Mouse (Mus musculus) erythroid progenitor cell, adult 5-6 weeks (primary cell): ENCODE measurements around the gene Fam163b. TPM values are rescaled to one million over a fixed set of nuclear protein-coding genes. Genes with fewer than 3 reads are reported as not detected.

Experiments used
- ATAC-seq: replicated peaks from 2 replicates; pipeline ENCODE4 v1.8.0; 2016; ENCODE audit warnings: moderate number of reproducible peaks, mild to moderate bottlenecking, moderate TSS enrichment, inconsistent platforms; ENCODE audit not compliant: poor library complexity, low FRiP score, severe bottlenecking
- total RNA-seq, 2 experiments: library from RNA; stranded (forward) in 1 of 2; stranded (reverse) in 1 of 2; fragments of 150-400 nt in 1 of 2; fragments of 186-747, 209-891 nt in 1 of 2; gene quantifications; 2 replicates each; pipeline versions ENCODE4 v1.2.3 to v1.2.4; 2015 to 2017; ENCODE audit warnings: low replicate concordance in 2 of 2

The Fam163b gene
- total RNA-seq (2015; ENCODE audit: low replicate concordance) (not detected in 2 replicates), total RNA-seq (2017; ENCODE audit: low replicate concordance) (not detected in 2 replicates)

DNA sequence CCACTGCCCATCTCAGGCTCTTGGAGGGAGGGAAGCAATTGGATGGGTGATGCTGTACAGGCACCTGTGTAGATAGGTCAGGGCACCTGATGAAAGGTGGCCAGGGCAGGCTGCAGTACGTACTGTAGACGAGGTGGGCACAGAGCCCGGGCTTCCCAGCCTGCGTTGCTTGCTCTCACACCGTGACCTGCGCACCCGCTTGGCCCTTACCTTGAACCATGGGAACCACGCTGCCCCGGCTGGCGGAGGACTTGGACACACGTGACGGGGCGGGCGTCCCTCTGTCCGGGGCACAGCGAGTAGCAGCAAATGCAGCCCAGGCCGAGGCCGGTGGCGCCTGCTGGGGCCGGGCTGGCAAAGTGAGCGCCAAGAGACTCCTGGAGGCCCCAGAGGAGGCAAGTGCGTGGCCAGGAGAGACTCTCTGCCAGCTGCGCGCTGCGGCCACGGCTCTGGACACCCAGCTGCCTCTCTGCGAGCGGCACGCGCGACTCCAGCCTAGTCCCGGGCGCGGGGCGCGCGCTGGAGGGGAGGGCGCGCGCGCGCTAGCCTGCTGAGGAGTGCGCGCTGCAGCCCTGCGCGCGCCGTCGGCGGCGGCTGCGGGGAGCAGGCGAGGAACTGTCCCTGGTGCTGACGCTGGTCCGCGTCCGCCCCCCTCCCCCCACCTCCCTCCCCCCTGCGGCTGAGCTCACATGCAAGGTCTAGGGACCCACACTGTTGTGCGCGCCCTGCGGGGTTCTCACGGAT lies at the start of gene Fam163b:
Fam163b (minus strand) TSS at position 542 of the 744 bp plus-strand sequence.
- no peak for ATAC-seq

DNA sequence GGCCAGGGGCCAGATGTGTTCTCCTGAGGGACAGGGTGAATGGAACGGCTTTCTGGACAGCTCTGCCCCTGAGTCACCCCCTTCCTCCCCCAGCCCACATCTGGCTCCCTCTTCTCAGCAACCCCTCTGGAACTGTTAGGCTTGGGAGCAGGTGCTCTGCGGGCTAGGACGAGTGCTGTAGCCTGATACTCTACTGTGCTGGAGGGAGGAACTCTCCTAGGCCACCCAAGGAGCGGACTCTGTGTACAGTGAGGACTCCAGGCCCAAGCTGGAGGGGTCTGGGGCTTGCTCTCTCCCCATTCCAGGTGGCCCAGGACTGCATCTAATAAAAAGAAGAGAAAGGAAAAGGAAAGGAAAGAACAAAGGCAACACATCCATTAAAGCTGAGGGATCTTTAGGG lies 47.7 kb upstream of the Fam163b start:
- ATAC-seq = no peak

DNA sequence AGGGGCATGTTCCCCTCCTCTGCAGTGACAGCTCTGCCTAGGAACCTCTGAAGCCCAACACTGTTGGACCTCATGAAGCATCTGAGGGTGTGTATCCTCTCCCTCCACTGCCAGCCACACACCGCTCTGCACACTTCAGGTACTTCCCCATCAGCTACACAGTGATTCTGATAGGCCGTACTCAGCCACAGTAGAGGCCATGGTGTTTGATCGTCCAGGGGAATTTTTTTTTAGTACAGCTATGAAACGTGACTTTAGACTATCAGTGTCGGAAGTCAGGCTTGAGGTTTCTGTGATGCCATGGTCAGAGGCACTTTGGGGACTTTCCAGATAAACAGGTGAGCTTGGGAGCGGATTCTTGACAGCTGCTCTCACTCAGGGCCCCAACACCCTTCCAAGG lies 45.2 kb upstream of the Fam163b start:
- ATAC-seq = no peak

DNA sequence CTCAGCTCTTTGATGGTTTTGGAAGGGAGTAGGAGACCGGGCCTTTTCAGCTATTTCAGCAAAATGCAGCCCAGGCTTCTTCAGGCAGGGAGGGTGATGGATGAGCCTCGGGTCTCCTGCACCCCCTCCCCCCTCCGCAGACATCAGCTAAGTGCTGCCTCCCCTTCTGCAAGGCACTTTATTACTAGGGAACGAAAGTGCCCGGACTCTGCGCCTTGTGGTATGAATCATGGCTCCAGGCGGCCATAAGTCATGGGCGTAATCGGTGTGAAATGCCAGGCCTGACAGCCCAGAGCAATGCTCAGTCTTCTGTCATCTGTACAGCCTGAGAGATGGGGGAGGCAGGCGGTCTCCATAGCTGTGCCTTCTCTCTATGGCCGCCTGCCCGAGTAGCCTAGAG lies 41.4 kb upstream of the Fam163b start:
- ATAC-seq = no peak

DNA sequence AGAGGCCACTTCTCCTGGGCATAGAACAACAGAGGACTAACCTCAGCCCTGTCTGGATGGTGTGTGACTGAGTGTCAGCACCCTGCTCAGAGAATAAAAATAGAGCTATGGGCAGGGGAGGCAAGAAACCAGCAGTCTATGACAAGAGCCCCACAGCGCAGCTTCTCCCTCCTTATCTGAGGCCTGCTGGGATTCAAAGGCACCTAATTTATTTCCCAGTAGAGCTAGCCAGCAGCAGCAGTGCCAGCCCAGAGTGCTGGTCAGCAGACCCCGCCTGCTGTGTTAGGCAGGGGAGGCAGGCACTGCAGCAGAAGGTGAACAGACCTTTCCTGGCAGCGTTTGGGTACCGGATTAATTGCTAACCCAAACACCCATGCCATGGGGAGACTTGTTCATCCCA lies 39.6 kb upstream of the Fam163b start:
- no peak for ATAC-seq

DNA sequence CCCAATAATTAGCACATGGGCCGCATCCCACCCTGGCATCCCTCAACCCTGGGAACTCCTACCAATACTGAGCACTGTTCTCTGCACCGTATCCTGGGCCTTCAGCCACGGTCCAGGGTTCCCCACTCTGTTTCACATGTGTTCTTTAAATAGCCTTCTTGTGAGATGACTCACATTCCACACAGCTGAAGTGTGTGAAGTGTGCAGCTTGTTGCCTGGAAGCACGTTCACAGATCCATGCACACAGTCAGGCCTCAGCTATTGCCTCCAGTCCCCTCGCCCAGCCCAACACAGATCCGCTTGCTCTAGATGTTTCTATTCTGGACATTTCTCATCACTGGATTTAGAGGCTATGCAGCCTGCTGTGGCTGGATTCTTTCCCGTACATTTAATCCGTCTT lies 36.8 kb upstream of the Fam163b start:
- no peak for ATAC-seq

DNA sequence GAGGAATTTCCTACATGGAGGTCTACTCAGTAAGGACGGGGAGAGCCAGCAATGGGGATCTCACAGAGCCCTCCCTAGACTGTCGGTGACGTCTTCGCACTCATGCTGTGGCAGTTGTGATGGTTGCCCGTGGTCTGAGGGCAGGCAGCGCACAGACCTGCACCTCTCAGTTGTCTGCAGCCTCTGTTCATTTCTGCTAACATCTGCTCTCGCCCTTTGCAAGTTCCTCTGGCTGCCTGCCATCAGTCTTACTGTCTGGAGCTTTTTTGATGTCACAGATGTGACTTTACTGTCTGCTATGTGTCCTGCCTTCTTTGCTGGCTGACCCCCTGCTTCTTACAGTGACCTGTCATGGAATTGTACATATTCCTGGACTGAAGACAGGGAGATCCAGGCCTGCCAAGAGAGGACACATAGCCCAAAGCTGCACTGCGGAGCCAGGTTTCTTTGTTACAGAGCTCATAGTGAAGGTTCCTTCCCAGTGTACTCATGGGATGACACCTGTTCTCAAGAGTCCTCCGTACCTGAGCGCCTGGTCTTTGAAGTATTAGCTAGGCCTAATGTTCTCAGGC lies 33.5 kb upstream of the Fam163b start:
- ATAC-seq = no peak

DNA sequence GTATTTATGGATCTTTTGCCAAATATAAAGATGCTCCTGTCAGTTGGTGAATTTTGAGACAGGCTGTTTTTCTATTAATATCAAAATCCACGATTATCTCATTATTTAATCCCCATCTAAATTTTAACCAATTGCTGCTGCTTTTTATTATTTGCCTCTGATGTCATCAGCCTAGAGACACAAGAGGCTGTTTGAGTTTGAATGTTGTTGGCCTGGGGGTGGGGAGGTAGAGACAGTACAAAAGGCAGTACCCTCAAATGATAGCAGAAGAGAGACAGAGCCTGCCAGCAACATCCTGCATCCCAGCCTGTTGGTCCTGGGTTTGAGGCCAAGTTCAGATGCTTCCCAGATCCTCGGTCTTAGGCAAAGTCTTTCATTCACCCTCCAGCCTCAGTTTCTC lies 32.0 kb upstream of the Fam163b start:
- no peak for ATAC-seq

DNA sequence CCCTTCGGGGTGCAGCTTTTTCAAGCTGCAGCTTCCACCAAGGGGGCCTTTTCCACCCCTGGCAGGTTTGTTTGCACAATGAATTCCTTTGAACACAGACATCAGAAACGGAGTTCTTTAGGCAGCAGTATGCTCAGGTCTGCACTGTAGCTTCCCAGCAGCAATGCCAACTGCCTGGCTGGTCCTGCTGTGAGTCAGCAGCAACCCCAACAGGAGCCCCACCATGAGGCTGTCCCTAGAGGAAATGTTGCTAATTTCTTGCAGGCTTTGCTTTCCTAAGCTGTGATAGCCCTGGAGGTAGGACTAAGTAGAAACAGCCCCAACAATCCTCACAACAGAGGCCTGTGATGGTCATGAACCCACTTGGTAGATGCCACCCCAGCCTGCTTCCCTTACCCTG lies 24.7 kb upstream of the Fam163b start:
- no peak for ATAC-seq

DNA sequence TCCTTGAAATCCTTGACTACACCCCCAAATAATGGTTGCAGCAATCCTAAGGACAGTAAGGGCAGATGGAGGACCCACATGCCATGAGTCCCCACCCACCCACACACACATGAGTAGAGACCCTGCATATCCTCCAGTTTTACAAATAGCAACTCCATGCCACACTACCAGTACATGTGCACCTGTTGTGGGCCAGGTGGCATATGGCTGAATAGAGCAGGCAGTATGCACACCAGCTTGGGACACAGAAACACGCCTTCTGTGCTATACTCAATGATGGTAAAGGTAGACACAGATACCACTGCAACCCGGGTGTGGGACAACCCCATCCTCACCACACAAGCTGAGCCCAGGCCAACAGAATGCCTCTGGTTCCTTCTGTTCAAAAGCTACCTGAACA lies 23.8 kb upstream of the Fam163b start:
- no peak for ATAC-seq

DNA sequence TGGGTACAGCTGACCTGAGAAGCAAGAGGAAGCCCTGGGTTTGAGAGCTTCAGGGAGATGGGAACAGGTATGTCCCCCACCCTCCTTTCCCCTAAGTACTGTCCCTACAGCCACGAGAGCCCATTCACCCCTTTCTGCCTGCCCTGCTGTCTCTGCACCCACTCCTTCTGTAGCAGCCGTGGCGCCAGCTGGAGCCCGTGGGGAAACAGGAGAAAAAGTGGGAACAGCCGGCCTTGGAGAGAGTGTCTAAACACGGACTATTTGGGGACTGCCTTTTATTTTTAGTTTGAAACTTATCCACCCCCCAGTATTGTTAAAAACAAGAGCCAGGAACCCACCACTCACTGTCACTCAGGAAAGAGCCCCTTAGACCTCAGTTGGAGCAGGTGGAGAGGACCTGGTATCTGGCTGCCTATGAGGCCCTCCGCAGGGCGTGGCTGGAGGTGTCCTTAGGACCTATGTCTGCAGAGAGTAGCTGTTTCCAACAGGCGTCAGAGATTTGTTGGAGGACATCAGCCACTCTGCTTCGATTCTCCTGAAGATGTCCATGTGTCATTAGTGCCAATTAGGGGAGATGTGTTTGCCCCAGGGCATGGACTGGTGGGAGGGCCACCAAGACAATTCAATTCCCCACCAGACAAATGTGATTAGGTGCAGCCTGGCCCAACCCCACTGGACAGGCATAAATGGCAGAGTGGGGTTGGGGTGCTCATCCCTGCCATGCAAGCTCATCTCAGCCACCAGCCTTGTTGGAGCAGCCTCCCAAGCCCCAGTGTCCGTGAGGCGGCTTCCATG lies 22.7 kb upstream of the Fam163b start, which contains the start of gene Dbh:
Dbh (plus strand) TSS at position 438 of the 795 bp plus-strand sequence.
- ATAC-seq = no peak

DNA sequence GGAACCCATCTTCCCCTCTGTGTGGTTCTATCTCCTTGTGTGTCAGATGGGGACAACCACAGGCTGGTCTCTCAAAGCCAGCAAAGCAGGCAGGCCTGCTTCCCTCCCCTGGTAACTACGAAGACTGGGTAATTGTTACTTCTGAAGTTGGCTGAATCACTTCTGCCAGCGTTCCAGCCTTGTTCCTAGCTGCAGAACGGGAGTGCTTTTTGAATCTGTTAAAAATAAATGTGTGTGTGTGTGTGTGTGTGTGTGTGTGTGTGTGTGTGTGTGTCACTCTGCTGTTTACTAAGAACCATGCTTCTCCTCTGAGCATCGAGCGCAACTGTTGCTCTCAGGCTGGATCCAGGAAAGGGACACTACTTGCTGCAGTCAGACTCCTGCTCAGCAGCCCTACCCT lies 21.6 kb upstream of the Fam163b start:
- ATAC-seq = no peak

DNA sequence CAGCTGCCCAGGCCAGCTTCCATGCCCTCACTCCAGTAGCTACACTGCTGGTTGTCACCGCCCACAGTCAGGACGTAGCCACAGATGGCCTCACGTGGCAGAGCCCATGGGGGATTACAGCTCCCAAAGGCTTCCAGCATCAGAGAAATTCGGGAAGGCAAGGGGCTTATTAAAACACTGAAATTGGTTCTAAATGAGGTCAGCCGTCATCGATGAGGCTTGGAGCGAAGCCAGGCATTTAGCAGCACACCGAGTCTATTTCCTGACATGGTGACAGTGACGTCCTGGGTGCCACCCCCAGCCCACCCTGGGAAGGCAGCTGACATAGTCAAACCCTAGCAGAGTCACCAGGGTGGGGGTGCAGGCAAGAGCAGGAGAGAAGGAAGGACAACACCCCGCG lies 20.4 kb upstream of the Fam163b start:
- ATAC-seq = no peak

DNA sequence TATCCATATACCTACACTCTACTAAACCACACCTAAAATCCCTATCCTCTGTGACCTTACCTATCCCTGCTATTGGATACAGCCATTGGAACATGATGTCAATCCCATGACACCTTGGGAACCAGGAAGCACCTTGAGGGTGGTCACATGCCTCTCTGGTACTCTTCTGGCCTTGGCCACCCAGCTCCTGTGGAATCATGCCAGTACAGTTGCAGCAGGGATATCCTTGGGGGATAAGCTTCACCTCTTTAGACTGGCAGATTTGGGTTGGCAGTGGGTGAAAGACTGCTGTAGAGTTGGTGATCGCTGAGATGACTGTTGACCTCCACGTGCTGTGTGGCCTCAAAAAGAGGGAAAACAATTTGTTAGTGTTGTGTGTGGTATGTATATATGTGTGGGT lies 19.2 kb upstream of the Fam163b start:
- ATAC-seq = no peak

DNA sequence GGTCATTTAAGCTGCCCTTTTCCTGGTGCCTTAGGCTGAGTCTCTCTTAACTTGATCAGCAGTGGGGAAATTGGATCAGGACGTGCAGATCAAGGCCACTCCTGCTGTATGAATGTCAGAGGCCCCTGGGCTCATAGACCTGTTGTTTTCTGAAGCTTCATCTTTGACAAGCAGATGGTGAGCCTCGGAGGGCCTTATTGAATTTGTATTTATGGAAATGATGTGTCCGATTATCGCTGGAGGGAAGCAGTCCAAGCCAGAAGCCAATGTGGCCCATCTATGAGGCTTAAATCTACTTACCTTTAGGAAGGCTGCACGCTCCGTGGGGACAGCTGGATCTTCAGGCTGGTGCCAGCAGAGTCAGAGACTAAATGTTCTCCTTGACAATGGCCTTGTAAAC lies 14.3 kb upstream of the Fam163b start:
- no peak for ATAC-seq

DNA sequence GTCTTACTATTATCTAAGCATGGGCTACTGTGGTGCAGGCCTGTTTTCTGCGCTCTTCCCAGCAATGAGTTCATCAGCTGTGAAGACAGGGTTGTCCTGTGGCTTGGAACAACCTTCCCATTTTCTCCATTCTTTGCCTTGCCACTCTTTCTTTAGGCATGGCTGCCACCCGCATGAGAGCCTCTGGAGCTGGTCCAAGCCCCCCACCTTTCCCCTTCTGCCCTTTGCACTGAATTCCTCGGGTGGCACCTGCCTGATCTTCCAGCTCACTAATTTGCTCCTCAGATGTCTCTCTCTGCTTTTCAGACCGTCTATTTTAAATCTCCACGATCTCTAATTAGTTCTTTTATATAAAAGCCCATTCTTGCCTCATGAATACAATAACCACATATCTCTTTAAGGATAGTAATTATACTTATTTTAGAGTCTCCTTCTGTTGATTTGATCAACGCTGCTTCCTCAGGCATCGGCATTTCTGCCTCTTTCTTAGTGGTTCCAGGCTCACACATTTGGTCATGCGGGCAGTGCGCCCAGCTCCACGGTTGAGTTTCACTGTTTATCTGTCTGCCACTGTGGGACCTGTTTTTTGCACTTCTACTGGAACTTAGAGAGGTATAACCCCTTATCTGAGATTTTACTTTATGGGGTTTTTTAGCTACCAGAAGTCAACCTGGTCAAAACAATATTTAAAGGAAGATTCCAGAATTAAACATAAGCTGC lies 12.3 kb upstream of the Fam163b start:
- no peak for ATAC-seq

DNA sequence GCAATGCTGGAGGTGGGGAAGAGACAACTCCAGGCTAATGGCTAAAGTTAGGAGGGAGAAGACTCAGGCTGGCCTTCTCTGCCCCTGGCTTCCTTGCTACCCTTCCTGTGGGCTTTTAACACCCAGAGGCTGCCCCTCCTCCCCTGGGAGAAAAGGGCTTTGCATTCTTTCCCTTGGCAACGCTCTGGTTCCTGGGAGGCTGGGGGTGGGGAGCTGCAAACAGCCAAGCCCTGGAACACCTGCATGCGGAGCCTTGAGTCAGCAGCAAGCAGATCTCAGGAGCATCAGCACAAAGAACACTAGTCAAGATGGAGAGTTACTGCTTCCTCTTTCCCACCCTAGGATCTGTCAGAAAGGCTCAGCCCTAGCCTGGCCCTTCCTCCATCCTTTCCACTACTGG lies 7.2 kb upstream of the Fam163b start:
- no peak for ATAC-seq

DNA sequence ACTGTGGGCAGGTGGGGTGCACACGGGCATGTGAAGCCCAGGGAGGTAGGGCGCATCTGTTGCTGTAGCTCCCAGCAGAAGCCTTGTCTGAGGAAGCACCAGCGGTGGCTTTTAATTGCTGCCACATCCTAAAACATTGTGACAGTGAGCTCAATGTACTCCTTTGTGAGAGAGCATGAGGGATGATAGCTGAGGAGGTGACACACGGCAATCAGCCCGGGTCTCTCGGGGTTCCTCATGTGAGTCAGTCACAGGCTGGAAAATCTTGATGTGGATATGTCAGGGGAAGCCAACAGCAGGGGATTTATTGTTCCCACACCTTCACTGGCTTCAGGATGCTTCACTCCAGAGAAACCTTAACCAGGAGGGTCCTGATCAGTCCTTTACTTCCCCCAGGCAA lies 4.5 kb upstream of the Fam163b start:
- no peak for ATAC-seq

DNA sequence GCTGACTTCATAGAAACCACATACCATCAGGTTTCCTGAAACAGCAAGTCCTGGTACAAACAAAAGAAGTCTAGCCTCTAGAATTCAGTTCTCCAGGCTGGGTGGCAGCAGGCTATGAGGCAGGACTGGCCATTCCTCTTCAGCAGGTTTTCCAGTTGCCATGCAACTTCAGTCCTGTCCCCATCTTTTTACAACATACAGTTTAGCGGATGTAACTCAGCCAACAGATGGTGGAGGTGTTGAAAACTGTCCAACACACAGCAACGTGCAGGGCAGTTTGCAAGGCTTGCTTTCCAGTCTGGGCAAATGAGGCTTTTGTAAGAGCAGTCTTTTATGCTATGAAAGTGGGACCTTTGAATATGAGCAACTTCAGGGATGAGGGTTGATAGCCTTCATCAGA lies 2.7 kb upstream of the Fam163b start:
- ATAC-seq = no peak

DNA sequence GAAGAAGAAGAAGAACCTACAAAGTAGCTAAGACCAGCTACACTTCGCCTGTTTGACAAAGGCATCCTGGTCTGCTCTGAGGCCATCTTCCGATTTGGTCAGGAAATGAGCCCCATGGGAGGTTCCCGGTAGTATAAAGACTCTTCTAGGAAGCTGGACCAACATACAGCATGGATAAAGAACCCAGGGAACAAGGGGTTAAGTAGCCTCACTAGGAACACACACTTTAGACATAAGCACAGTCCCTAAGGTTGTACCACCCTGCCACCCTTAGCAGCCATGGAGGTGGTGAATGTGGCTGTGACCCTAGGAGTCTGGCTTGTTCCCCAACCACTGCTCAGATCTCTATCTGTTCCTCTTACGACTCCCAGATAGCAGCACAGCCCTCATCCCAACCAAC lies 3.9 kb downstream of the Fam163b start:
- ATAC-seq = no peak
